Mouse (Mus musculus): ENCODE results near the gene Socs7. TPM values are rescaled to one million over a fixed set of nuclear protein-coding genes. Genes with fewer than 3 reads are reported as not detected.

The Socs7 gene
- polyA plus RNA-seq, 1 experiment, result 4.6 TPM

GRCm38 (mm10) chr11:97419540-97419900 lies 57.2 kb downstream of the Socs7 start:
- no peak overlapping the region for H3K4me3 ChIP-seq (ENCODE audit: low read depth, low read length)
- TF ChIP-seq CTCF (IDR thresholded peaks at IDR 0.05; ENCODE audit: extremely low read depth, insufficient read length, insufficient replicate concordance, low read depth, low read length) (no peak), POLR2A (IDR thresholded peaks at IDR 0.05; ENCODE audit: low read depth, low read length) (no peak)
- no peak overlapping the region for H3K27ac ChIP-seq (ENCODE audit: insufficient read depth, low read depth, low read length)
- H3K4me1 ChIP-seq (ENCODE audit: control insufficient read depth, insufficient read depth, insufficient read length, low read length), result peaks cover 3% of the 10 kb centered on the region
- H3K36me3 ChIP-seq (ENCODE audit: control insufficient read depth, insufficient read depth, low read length), result no peaks in the 10 kb centered on the region
- WGBS, result 46% methylated on average over 5 of the region's 5 CpGs
- H3K27me3 ChIP-seq (ENCODE audit: control insufficient read depth, insufficient read depth, low read length), result peaks cover 8% of the 10 kb centered on the region

- Histone ChIP-seq H3K4me3 (ENCODE audit: low read depth, low read length) (no peak overlapping the region), H3K4me1 (ENCODE audit: control insufficient read depth, insufficient read depth, insufficient read length, low read length) (no peaks in the 10 kb centered on the region), H3K27ac (ENCODE audit: insufficient read depth, low read depth, low read length) (no peak overlapping the region), H3K27me3 (ENCODE audit: control insufficient read depth, insufficient read depth, low read length) (no peaks in the 10 kb centered on the region), H3K36me3 (ENCODE audit: control insufficient read depth, insufficient read depth, low read length) (no peaks in the 10 kb centered on the region)
- TF ChIP-seq CTCF (IDR thresholded peaks at IDR 0.05; ENCODE audit: extremely low read depth, insufficient read length, insufficient replicate concordance, low read depth, low read length), result no peak
- no peak for TF ChIP-seq POLR2A (IDR thresholded peaks at IDR 0.05; ENCODE audit: low read depth, low read length)
- WGBS, result 73% methylated on average over 4 of the region's 4 CpGs
Observed at GRCm38 (mm10) chr11:97422507-97422906, 60.2 kb downstream of the Socs7 start.

GRCm38 (mm10) chr11:97424092-97424692 lies 61.8 kb downstream of the Socs7 start:
- 41% methylated on average over 5 of the region's 5 CpGs for WGBS

GRCm38 (mm10) chr11:97424802-97425201 lies 62.5 kb downstream of the Socs7 start:
- TF ChIP-seq CTCF (IDR thresholded peaks at IDR 0.05; ENCODE audit: extremely low read depth, insufficient read length, insufficient replicate concordance, low read depth, low read length) (no peak), POLR2A (IDR thresholded peaks at IDR 0.05; ENCODE audit: low read depth, low read length) (no peak)
- no peak overlapping the region for H3K4me3 ChIP-seq (ENCODE audit: low read depth, low read length)
- H3K36me3 ChIP-seq (ENCODE audit: control insufficient read depth, insufficient read depth, low read length), result no peaks in the 10 kb centered on the region
- H3K27me3 ChIP-seq (ENCODE audit: control insufficient read depth, insufficient read depth, low read length), result no peaks in the 10 kb centered on the region; the same call in 1 of the 2 replicates
- H3K27ac ChIP-seq (ENCODE audit: insufficient read depth, low read depth, low read length), result no peak overlapping the region
- no peaks in the 10 kb centered on the region for H3K4me1 ChIP-seq (ENCODE audit: control insufficient read depth, insufficient read depth, insufficient read length, low read length)
- WGBS, result 55% methylated on average over 3 of the region's 3 CpGs

More at GRCm38 (mm10) chr11:97424092-97424692, 61.8 kb downstream of the Socs7 start:
- no peaks in the 10 kb centered on the region for H3K36me3 ChIP-seq (ENCODE audit: control insufficient read depth, insufficient read depth, low read length)
- TF ChIP-seq CTCF (IDR thresholded peaks at IDR 0.05; ENCODE audit: extremely low read depth, insufficient read length, insufficient replicate concordance, low read depth, low read length) (no peak), POLR2A (IDR thresholded peaks at IDR 0.05; ENCODE audit: low read depth, low read length) (no peak)
- no peaks in the 10 kb centered on the region for H3K27me3 ChIP-seq (ENCODE audit: control insufficient read depth, insufficient read depth, low read length)
- no peak overlapping the region for H3K27ac ChIP-seq (ENCODE audit: insufficient read depth, low read depth, low read length)
- no peaks in the 10 kb centered on the region for H3K4me1 ChIP-seq (ENCODE audit: control insufficient read depth, insufficient read depth, insufficient read length, low read length)
- no peak overlapping the region for H3K4me3 ChIP-seq (ENCODE audit: low read depth, low read length)

- TF ChIP-seq POLR2A (IDR thresholded peaks at IDR 0.05; ENCODE audit: low read depth, low read length), result no peak
- no peak for TF ChIP-seq CTCF (IDR thresholded peaks at IDR 0.05; ENCODE audit: extremely low read depth, insufficient read length, insufficient replicate concordance, low read depth, low read length)
- WGBS, result 3% methylated on average over 32 of the region's 32 CpGs
- H3K36me3 ChIP-seq (ENCODE audit: control insufficient read depth, insufficient read depth, low read length), result no peaks in the 10 kb centered on the region
- H3K4me1 ChIP-seq (ENCODE audit: control insufficient read depth, insufficient read depth, insufficient read length, low read length), result no peaks in the 10 kb centered on the region
- peak overlapping the region; percentile 46 for H3K4me3 ChIP-seq (ENCODE audit: low read depth, low read length)
- H3K27me3 ChIP-seq (ENCODE audit: control insufficient read depth, insufficient read depth, low read length), result no peaks in the 10 kb centered on the region; the same call in 1 of the 2 replicates
- no peak overlapping the region for H3K27ac ChIP-seq (ENCODE audit: insufficient read depth, low read depth, low read length)
Observed at GRCm38 (mm10) chr11:97427794-97428725, 65.7 kb downstream of the Socs7 start.

- 41% methylated on average over 4 of the region's 4 CpGs for WGBS
- Histone ChIP-seq H3K36me3 (ENCODE audit: control insufficient read depth, insufficient read depth, low read length) (no peaks in the 10 kb centered on the region), H3K4me1 (ENCODE audit: control insufficient read depth, insufficient read depth, insufficient read length, low read length) (no peaks in the 10 kb centered on the region), H3K27me3 (ENCODE audit: control insufficient read depth, insufficient read depth, low read length) (no peaks in the 10 kb centered on the region; the same call in 1 of the 2 replicates), H3K4me3 (ENCODE audit: low read depth, low read length) (no peak overlapping the region), H3K27ac (ENCODE audit: insufficient read depth, low read depth, low read length) (no peak overlapping the region)
- TF ChIP-seq CTCF (IDR thresholded peaks at IDR 0.05; ENCODE audit: extremely low read depth, insufficient read length, insufficient replicate concordance, low read depth, low read length) (no peak), POLR2A (IDR thresholded peaks at IDR 0.05; ENCODE audit: low read depth, low read length) (no peak)
Observed at GRCm38 (mm10) chr11:97428726-97429077, 66.4 kb downstream of the Socs7 start.

GRCm38 (mm10) chr11:97429615-97430014 lies 67.3 kb downstream of the Socs7 start:
- 56% methylated on average over 8 of the region's 8 CpGs for WGBS
- Histone ChIP-seq H3K27me3 (ENCODE audit: control insufficient read depth, insufficient read depth, low read length) (no peaks in the 10 kb centered on the region; the same call in 1 of the 2 replicates), H3K27ac (ENCODE audit: insufficient read depth, low read depth, low read length) (no peak overlapping the region), H3K36me3 (ENCODE audit: control insufficient read depth, insufficient read depth, low read length) (no peaks in the 10 kb centered on the region), H3K4me3 (ENCODE audit: low read depth, low read length) (no peak overlapping the region), H3K4me1 (ENCODE audit: control insufficient read depth, insufficient read depth, insufficient read length, low read length) (peaks cover 1% of the 10 kb centered on the region)
- no peak for TF ChIP-seq POLR2A (IDR thresholded peaks at IDR 0.05; ENCODE audit: low read depth, low read length)
